Mouse (Mus musculus) limb, embryonic 15.5 days (tissue): ENCODE results near the gene Nfia. TPM values are rescaled to one million over a fixed set of nuclear protein-coding genes. Genes with fewer than 3 reads are reported as not detected.
A peak's percentile ranks its signal among the peaks of the same experiment; 100 is the strongest.

Experiments
- ATAC-seq: fragments of 200-750 bp; cut with Nextera tagmentation; 2 replicates; pipeline ENCODE4 v1.8.0; 2017; ENCODE audit warnings: low read depth, moderate TSS enrichment; ENCODE audit not compliant: insufficient number of reproducible peaks, low FRiP score, low TSS enrichment
- H3K27ac ChIP-seq: fragments of 300-500 bp; sonication (generic); 2 replicates; pipeline ENCODE4 v1.5.1; 2015; ENCODE audit warnings: moderate library complexity, mild to moderate bottlenecking, inconsistent platforms
- H3K27me3 ChIP-seq: fragments of 300-500 bp; sonication (generic); 2 replicates; pipeline ENCODE4 v1.6.1; 2015; ENCODE audit warnings: inconsistent platforms
- H3K36me3 ChIP-seq: fragments of 300-500 bp; sonication (generic); 2 replicates; pipeline ENCODE4 v1.6.1; 2015; ENCODE audit warnings: inconsistent platforms
- H3K4me1 ChIP-seq: fragments of 300-500 bp; sonication (generic); 2 replicates; pipeline ENCODE4 v1.6.1; 2015; ENCODE audit warnings: inconsistent platforms
- H3K4me2 ChIP-seq: fragments of 300-500 bp; sonication (generic); 2 replicates; pipeline ENCODE4 v1.6.1; 2015; ENCODE audit warnings: mild to moderate bottlenecking, inconsistent platforms
- H3K4me3 ChIP-seq: fragments of 300-500 bp; sonication (generic); 2 replicates; pipeline ENCODE4 v1.5.1; 2015; ENCODE audit warnings: mild to moderate bottlenecking, inconsistent platforms
- H3K9ac ChIP-seq: fragments of 300-500 bp; sonication (generic); 2 replicates; pipeline ENCODE4 v1.6.1; 2015; ENCODE audit warnings: inconsistent platforms
- H3K9me3 ChIP-seq: fragments of 300-500 bp; sonication (generic); 2 replicates; pipeline ENCODE4 v1.6.1; 2016; ENCODE audit warnings: inconsistent platforms
- WGBS: fragments of 180-500 bp; shearing (Covaris S2); methylation state at CpG from one replicate; pipeline ENCODE4 v1.1.7; 2015; 5-methylcytosine and 5-hydroxymethylcytosine counted together
- polyA plus RNA-seq: library from polyadenylated mRNA; unstranded; fragments of >200 nt; fragmentation: Nextera tagmentation; extraction: Ambion mirVana; gene quantifications from 2 replicates; pipeline ENCODE4 v1.2.1, GENCODE M21; 2015

The Nfia gene
- polyA plus RNA-seq, 1 experiment from 2014 or later, result 64.9 TPM

DNA sequence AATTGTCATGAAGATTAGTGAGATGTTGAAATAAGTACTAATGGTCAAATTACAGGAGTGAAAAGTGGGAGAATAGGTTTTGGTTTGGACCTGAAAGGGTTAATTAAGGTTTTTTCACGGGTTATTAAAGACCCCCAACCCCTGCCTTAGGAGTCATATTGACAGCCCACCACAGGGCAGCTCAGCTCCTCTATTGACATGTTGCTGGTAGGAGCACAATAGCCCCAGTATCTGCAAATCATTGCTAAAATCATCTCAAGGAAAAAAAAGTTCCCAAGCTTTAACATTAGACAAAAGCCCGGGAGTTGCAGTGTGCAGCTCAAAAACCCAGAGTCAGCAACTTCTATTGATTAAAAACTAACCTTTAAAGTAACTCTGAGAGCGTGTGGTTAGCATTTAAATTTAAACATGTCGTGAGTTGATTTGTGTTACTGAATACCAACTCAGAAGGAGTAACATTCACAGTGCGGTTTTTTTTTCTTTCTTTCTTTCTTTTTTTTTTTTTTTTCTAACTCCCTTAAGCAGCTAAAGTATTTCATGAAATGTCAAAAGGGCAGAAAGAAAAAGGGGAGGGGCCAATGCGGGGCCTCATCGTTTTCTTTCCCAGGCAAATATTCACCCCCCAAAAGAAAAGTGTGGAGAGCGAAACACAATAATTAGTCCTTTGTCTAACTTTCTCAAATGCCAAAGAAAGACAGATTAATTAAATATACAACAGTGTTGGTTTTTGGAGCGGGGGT lies 335.6 kb downstream of the Nfia start:
- 10% methylated on average over 9 of the region's 9 CpGs for WGBS
- H3K36me3 ChIP-seq, result no peaks in the 10 kb centered on the region
- no peak for ATAC-seq
- no peak overlapping the region for H3K9ac ChIP-seq
- H3K4me1 ChIP-seq, result peaks cover 60% of the 10 kb centered on the region
- no peaks in the 10 kb centered on the region for H3K9me3 ChIP-seq
- H3K27me3 ChIP-seq, result no peaks in the 10 kb centered on the region
- no peak overlapping the region for H3K4me3 ChIP-seq
- H3K27ac ChIP-seq, result peak overlapping the region; percentile 74
- peak overlapping the region; percentile 12; the same call in 1 of the 2 replicates for H3K4me2 ChIP-seq

DNA sequence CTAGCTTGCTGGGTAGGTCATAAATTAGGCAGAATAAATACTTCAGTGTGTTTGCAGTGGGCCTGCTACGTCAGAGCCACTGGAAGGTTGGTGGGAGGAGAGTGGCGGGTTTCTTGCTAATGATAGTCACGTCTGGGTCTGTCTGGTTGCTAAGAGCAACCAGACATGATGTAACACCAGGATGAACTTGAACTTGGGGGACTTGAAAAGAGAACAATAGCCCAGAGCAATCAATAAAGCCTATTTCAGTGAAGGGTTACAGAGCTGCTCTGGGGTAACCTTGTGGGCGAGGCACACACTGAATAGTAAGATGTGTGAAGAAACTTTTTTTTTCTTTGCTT lies 336.1 kb downstream of the Nfia start:
- peak overlapping the region; percentile 74 for H3K27ac ChIP-seq
- 24% methylated on average over 4 of the region's 4 CpGs for WGBS
- no peak overlapping the region for H3K9ac ChIP-seq
- no peak overlapping the region for H3K4me2 ChIP-seq
- peak; percentile 52; the same call in 1 of the 2 replicates for ATAC-seq
- H3K4me1 ChIP-seq, result peaks cover 55% of the 10 kb centered on the region
- H3K36me3 ChIP-seq, result no peaks in the 10 kb centered on the region
- no peaks in the 10 kb centered on the region for H3K27me3 ChIP-seq
- no peaks in the 10 kb centered on the region for H3K9me3 ChIP-seq
- no peak overlapping the region for H3K4me3 ChIP-seq

DNA sequence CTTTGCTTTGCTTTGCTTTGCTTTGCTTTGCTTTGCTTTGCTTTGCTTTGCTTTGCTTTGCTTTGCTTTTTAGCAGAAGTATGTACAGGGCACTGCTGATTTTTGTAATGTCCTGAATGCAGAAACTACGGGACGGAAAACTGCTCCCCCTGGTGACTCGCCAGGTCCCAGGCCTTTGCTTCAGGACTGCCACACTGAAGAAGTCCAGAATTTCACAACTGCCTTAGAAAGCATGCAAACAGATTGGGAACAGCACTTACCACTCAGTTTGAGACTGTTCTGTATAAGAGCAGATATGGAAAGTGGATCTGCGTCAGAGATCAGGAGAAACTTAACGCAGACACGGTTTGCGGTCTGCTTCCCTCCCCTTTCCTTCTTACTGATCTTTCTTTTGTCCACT lies 336.5 kb downstream of the Nfia start:
- WGBS, result 12% methylated on average over 7 of the region's 7 CpGs
- no peak for ATAC-seq
- Histone ChIP-seq H3K9me3 (no peaks in the 10 kb centered on the region), H3K4me3 (no peak overlapping the region), H3K27me3 (no peaks in the 10 kb centered on the region), H3K36me3 (no peaks in the 10 kb centered on the region), H3K4me1 (peaks cover 51% of the 10 kb centered on the region), H3K4me2 (no peak overlapping the region), H3K27ac (peak overlapping the region; percentile 74), H3K9ac (no peak overlapping the region)

DNA sequence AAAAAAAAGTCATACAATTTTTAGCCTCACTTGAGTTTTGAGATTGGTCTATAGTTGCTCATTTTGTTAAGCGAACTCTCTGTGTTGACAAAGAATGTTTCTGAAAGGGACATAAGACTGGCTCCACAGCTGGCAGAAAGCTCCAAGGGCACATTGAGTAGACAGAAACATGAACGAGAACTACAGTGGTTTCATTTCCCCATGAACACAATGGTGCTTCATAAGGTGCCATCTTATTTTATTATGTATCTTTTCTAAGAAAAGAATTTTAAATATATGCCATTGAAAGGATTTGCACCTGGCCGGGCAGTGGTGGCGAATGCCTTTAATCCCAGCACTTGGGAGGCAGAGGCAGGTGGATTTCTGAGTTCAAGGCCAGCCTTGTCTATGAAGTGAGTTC lies 337.4 kb downstream of the Nfia start:
- no peaks in the 10 kb centered on the region for H3K36me3 ChIP-seq
- H3K4me3 ChIP-seq, result no peak overlapping the region
- 90% methylated on average over 4 of the region's 4 CpGs for WGBS
- no peaks in the 10 kb centered on the region for H3K27me3 ChIP-seq
- peaks cover 42% of the 10 kb centered on the region for H3K4me1 ChIP-seq
- H3K27ac ChIP-seq, result no peak overlapping the region; the same call in 1 of the 2 replicates
- no peaks in the 10 kb centered on the region for H3K9me3 ChIP-seq
- ATAC-seq, result no peak
- H3K9ac ChIP-seq, result no peak overlapping the region
- H3K4me2 ChIP-seq, result no peak overlapping the region

DNA sequence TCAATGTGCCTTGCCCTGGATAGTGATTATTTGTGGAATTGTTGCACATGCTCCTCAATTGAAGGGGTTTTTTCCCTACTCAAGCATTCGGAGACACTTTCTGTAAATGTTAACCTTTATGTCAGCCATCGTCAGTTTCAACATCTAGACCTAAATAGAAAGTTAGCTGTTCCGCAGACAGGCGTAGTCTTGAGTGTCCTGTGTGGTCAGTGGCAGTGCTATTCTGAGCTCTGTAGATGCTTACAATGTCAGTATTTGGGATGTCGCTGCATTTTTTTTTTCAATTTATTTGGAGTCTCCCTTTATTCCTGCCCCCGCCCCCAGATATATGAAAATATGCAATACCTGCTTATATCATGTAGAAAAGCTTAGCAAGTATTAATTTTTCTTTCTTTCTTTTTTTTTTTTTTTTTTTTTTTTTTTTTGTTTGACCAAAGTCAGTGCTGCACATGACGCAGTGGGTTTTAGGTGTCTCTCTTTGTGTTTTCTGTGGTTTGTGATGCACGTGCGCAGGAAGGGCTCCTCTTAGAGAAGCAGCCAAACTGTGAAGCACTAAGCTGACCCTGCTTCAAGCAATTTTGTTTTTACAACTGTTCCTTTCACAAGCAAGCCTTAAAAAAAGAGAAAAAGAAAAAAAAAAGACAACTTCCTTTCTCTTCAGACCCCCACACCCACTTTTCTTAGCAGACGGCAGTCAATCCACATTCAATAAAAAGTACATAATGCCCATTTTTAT lies 340.9 kb downstream of the Nfia start:
- Histone ChIP-seq H3K4me3 (no peak overlapping the region), H3K9me3 (no peaks in the 10 kb centered on the region), H3K9ac (no peak overlapping the region), H3K27ac (no peak overlapping the region), H3K4me2 (no peak overlapping the region), H3K27me3 (no peaks in the 10 kb centered on the region), H3K36me3 (0 out of 2 replicates have a peak, but pooled peaks cover 6% of the 10 kb centered on the region), H3K4me1 (peaks cover 15% of the 10 kb centered on the region)
- 77% methylated on average over 10 of the region's 10 CpGs for WGBS
- ATAC-seq, result no peak

DNA sequence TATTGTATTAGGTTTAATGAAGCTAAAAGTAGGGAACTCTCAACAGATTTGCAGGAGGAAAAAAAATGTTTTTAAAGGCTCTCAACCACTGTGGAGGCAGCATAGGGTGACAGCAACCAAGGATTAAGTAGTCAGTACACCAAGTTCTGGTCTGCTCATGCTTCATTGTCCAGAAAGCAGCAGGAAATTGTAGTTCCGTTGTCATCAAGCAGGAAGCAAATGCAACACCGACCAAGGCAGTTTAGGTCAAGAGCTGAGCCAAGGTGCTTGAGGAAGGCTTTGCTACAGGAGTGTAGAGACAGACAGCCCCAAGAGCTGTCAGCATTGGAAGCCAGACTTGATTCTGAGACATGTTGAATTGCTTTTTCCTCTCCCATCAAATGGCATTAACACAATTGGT lies 342.4 kb downstream of the Nfia start:
- WGBS, result 67% methylated on average over 2 of the region's 2 CpGs

DNA sequence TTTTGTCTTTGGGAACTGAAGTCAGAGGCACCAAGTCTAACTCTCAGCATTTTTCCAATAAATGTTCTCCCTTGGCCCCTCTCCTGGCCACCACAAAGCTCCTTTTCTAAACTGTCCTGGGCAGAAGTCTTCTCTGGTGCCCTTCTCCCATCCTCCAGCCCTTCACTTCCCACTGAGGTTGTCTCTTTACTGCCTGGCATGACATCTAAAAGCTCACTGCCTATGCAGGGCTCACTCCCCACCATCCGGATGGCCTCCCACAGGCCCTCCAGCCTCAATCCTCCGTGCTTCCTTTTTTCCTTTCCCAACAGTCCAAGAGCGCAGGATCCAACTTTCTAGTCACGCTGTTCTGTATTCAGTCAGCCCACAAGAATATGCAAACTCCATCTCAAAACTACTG lies 342.9 kb downstream of the Nfia start:
- no peak overlapping the region for H3K27ac ChIP-seq
- 0 out of 2 replicates have a peak, but pooled peaks cover 8% of the 10 kb centered on the region for H3K36me3 ChIP-seq
- H3K9ac ChIP-seq, result no peak overlapping the region
- WGBS, result 86% methylated on average over 4 of the region's 4 CpGs
- no peak for ATAC-seq
- no peak overlapping the region for H3K4me3 ChIP-seq
- H3K4me1 ChIP-seq, result peaks cover 13% of the 10 kb centered on the region
- H3K27me3 ChIP-seq, result no peaks in the 10 kb centered on the region
- no peaks in the 10 kb centered on the region for H3K9me3 ChIP-seq
- no peak overlapping the region for H3K4me2 ChIP-seq

More for the DNA sequence above, 342.4 kb downstream of the Nfia start:
- Histone ChIP-seq H3K36me3 (0 out of 2 replicates have a peak, but pooled peaks cover 8% of the 10 kb centered on the region), H3K27ac (no peak overlapping the region), H3K9ac (no peak overlapping the region), H3K4me3 (no peak overlapping the region), H3K9me3 (no peaks in the 10 kb centered on the region), H3K4me1 (peaks cover 13% of the 10 kb centered on the region), H3K27me3 (no peaks in the 10 kb centered on the region), H3K4me2 (no peak overlapping the region)
- no peak for ATAC-seq

DNA sequence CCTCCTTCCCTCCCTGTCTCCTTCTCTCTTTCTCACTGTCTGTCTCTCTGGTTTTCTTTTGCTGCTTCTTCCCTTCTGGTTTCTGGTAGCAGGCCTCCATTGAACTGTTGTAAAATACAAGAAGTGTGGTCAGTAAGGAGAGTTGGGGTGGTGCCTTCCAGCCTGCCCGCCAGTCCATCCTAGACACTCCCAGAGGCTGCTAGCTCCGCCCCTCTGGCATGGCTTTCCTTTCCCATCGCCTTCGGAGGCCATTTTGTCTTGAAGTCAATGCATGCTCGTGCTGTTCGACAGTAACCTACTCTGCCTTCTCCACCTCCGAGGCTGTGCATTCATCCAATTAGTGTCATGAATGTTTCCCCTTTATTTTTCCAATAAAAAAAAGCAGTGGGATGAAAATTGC lies 343.5 kb downstream of the Nfia start:
- no peak for ATAC-seq
- Histone ChIP-seq H3K4me3 (no peak overlapping the region), H3K27me3 (no peaks in the 10 kb centered on the region), H3K27ac (no peak overlapping the region), H3K4me2 (no peak overlapping the region), H3K9ac (no peak overlapping the region), H3K36me3 (0 out of 2 replicates have a peak, but pooled peaks cover 8% of the 10 kb centered on the region), H3K4me1 (peaks cover 13% of the 10 kb centered on the region), H3K9me3 (no peaks in the 10 kb centered on the region)
- 85% methylated on average over 7 of the region's 7 CpGs for WGBS

DNA sequence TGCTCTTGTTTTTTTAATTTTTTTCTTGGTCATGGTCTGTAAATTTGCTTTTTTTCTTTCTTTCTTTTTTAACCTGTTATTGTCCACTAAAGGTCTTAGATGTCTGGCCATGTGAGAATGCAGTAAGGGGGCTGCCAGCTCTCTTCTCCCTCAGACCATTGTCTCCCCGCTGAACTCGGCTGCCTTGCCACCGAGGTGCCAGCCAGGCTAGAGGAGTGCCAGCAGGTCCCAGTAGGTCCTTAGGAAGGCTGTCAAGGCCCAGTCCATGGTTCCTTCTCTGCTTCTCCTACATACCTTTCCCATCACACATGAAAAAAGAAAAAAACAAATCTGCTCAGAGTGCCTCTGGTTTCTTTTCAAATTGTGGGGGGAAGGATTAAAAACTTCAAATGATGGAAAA lies 345.6 kb downstream of the Nfia start:
- H3K4me3 ChIP-seq, result no peak overlapping the region
- H3K9me3 ChIP-seq, result no peaks in the 10 kb centered on the region
- H3K27me3 ChIP-seq, result no peaks in the 10 kb centered on the region
- 44% methylated on average over 3 of the region's 3 CpGs for WGBS
- ATAC-seq, result no peak
- no peak overlapping the region for H3K4me2 ChIP-seq
- H3K27ac ChIP-seq, result no peak overlapping the region
- H3K4me1 ChIP-seq, result peaks cover 13% of the 10 kb centered on the region
- H3K36me3 ChIP-seq, result 0 out of 2 replicates have a peak, but pooled peaks cover 8% of the 10 kb centered on the region
- no peak overlapping the region for H3K9ac ChIP-seq

DNA sequence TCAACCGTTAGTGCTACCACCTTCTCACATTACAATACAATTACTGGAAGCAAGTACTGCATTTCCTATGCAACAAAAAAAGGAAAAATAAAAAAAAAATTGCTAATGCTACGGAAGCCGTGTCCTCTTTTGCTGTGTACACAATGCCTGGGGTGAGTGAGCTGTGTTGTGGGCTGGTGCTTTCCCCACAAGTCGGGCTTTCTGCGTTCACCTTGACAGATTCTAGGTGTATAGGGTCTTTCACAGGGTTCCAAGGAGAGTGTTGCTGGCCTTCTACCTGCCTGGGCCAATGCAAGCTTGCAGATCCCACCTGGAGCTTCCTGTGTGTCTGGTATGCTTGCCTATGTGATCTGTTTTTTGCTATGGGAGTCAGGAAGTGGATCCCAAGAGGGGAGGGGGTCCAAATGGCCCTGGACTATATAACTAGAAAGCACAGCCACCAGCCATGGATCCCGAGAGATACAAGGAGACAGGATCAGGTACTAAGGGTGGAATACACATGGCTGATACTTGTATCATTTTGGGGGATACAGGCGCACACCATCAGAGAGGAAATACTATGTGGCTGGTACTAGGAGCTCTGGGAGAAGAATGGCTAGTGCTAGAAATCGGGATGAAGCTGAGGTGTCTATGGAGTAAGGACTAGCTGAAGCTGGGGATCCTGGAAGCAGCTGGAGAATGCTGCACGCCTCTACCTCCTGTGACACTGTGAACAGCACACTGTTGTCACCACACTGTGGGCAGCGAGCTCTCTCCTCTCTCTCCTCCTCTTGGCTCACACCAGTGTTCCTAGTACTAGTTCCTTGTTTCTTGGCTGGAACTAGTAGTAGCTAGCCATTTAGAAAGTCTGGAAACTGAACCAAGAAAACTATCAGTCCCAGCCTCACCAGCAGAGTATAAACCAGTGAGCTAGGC lies 346.5 kb downstream of the Nfia start:
- Histone ChIP-seq H3K4me3 (no peak overlapping the region), H3K27ac (no peak overlapping the region), H3K9ac (no peak overlapping the region), H3K36me3 (0 out of 2 replicates have a peak, but pooled peaks cover 8% of the 10 kb centered on the region), H3K4me1 (peaks cover 13% of the 10 kb centered on the region), H3K4me2 (no peak overlapping the region), H3K9me3 (no peaks in the 10 kb centered on the region), H3K27me3 (no peaks in the 10 kb centered on the region)
- WGBS, result 67% methylated on average over 10 of the region's 10 CpGs
- no peak for ATAC-seq

DNA sequence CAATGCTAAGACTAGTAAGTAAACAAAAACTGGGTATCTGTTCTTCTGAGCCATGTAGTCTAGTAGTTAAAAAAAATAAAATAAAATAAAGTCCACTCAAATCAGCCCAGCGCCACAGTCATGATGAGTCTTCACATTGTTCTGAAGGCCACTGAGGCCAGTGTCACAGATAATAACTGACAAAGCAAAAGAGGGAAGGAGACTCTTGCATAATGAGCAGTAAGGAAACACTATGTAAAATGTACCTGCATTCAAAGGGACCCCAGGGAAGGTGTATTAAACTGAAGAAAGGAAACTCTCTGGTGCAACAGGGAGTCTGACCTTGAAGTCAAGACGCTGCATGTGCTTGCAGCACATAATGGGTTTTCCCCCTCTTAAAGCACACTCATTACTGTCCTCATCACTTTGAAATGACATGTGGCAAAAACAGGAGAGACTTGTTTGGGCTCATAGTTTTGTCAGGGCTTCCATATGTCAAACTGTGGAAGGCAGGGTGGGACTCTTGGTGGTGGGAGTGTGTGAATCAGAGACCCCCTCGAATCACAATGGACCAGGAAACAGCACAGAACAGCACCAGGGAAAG lies 347.5 kb downstream of the Nfia start:
- H3K27ac ChIP-seq, result no peak overlapping the region
- no peak for ATAC-seq
- 62% methylated on average over 3 of the region's 3 CpGs for WGBS

More for the DNA sequence above, 347.5 kb downstream of the Nfia start:
- H3K9ac ChIP-seq, result no peak overlapping the region
- no peak overlapping the region for H3K4me3 ChIP-seq
- H3K4me2 ChIP-seq, result no peak overlapping the region
- H3K27me3 ChIP-seq, result no peaks in the 10 kb centered on the region
- peaks cover 13% of the 10 kb centered on the region for H3K4me1 ChIP-seq
- 0 out of 2 replicates have a peak, but pooled peaks cover 8% of the 10 kb centered on the region for H3K36me3 ChIP-seq
- H3K9me3 ChIP-seq, result no peaks in the 10 kb centered on the region
